Mouse (Mus musculus): ENCODE data around the gene Sp9. TPM values are rescaled to one million over a fixed set of nuclear protein-coding genes. Genes with fewer than 3 reads are reported as not detected.

Gene Sp9
- polyA plus RNA-seq, 1 experiment from 2014 or later, result not detected

DNA sequence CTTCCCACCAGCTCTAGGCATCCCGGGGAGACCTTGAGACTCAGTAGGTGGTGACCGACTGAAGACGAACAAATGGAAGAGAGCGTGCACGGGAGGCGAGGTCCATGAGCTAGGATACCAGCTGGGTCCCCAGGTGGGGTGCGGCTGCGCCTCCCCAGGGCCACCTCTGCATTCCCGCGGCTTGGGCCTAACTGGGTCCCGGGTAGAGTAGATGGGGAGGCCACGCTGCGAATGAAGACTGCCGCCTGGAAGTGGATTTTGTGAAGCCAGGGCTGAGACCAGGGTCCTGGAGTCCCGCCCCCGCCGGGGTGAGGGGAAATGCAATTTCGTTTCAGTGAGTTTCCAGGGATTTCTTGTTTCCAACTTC, 6.0 kb downstream of the Sp9 start:
- Histone ChIP-seq H3K9me3 (no peaks in the 10 kb centered on the region), H3K27ac (no peak overlapping the region), H3K36me3 (no peaks in the 10 kb centered on the region), H3K4me1 (peaks cover 47% of the 10 kb centered on the region), H3K27me3 (ENCODE audit: insufficient read depth, poor library complexity, severe bottlenecking) (peaks cover 87% of the 10 kb centered on the region), H3K4me3 (peak overlapping the region; percentile 47)
- under 1% methylated on average over 18 of the region's 18 CpGs for WGBS
- DNase-seq (ENCODE audit: low spot score), result peak; percentile 77

- Histone ChIP-seq H3K27me3 (ENCODE audit: insufficient read depth, poor library complexity, severe bottlenecking) (peaks cover 82% of the 10 kb centered on the region), H3K36me3 (no peaks in the 10 kb centered on the region), H3K4me1 (peaks cover 41% of the 10 kb centered on the region), H3K4me3 (peak overlapping the region; percentile 42), H3K27ac (no peak overlapping the region), H3K9me3 (no peaks in the 10 kb centered on the region)
- 2% methylated on average over 20 of the region's 20 CpGs for WGBS
- DNase-seq (ENCODE audit: low spot score), result peak; percentile 93
Observed at GRCm38 (mm10) chr2:73278131-73278854, 6.6 kb downstream of the Sp9 start.

DNA sequence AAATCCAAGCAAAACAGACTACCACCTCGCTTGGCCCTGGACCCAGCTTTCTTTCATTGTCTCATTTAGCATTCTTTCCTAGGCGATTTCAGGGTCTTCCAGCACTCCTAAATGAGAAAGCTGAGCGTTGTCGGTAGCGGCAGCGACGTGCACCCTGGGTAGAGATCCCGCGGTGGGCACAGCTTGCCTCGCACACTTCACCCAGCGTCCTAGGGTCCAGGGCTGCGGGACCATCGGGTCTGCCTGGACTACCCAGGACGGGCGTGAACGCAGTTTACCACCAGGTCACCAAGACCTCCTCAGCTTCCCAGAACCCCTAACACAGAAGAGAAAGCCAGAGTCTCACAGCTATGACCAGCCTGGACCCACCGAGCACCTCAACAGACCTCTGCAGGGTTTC, 7.1 kb downstream of the Sp9 start:
- Histone ChIP-seq H3K4me3 (peak overlapping the region; percentile 42), H3K36me3 (no peaks in the 10 kb centered on the region), H3K4me1 (peaks cover 36% of the 10 kb centered on the region), H3K9me3 (no peaks in the 10 kb centered on the region), H3K27me3 (ENCODE audit: insufficient read depth, poor library complexity, severe bottlenecking) (peaks cover 77% of the 10 kb centered on the region), H3K27ac (no peak overlapping the region)
- no peak for DNase-seq (ENCODE audit: low spot score)
- WGBS, result 1% methylated on average over 17 of the region's 17 CpGs

- no peaks in the 10 kb centered on the region for H3K9me3 ChIP-seq
- peak overlapping the region; percentile 42 for H3K4me3 ChIP-seq
- WGBS, result 2% methylated on average over 31 of the region's 31 CpGs
- DNase-seq (ENCODE audit: low spot score), result no peak
- peaks cover 30% of the 10 kb centered on the region for H3K4me1 ChIP-seq
- H3K36me3 ChIP-seq, result no peaks in the 10 kb centered on the region
- peaks cover 71% of the 10 kb centered on the region for H3K27me3 ChIP-seq (ENCODE audit: insufficient read depth, poor library complexity, severe bottlenecking)
- H3K27ac ChIP-seq, result no peak overlapping the region
Observed at GRCm38 (mm10) chr2:73279271-73280038, 7.7 kb downstream of the Sp9 start.

- H3K4me3 ChIP-seq, result peak overlapping the region; percentile 50
- H3K9me3 ChIP-seq, result no peaks in the 10 kb centered on the region
- 2% methylated on average over 33 of the region's 33 CpGs for WGBS
- peaks cover 66% of the 10 kb centered on the region for H3K27me3 ChIP-seq (ENCODE audit: insufficient read depth, poor library complexity, severe bottlenecking)
- peaks cover 26% of the 10 kb centered on the region for H3K4me1 ChIP-seq
- no peak overlapping the region for H3K27ac ChIP-seq
- no peak for DNase-seq (ENCODE audit: low spot score)
- H3K36me3 ChIP-seq, result no peaks in the 10 kb centered on the region
Observed at GRCm38 (mm10) chr2:73280356-73281047, 8.8 kb downstream of the Sp9 start.

- Histone ChIP-seq H3K4me3 (peak overlapping the region; percentile 50), H3K4me1 (peaks cover 26% of the 10 kb centered on the region), H3K9me3 (no peaks in the 10 kb centered on the region), H3K27ac (no peak overlapping the region), H3K27me3 (ENCODE audit: insufficient read depth, poor library complexity, severe bottlenecking) (peaks cover 61% of the 10 kb centered on the region), H3K36me3 (0 out of 2 replicates have a peak, but pooled peaks cover 1% of the 10 kb centered on the region)
- 7% methylated on average over 22 of the region's 22 CpGs for WGBS
- DNase-seq (ENCODE audit: low spot score), result no peak
Observed at GRCm38 (mm10) chr2:73281048-73281661, 9.4 kb downstream of the Sp9 start.

- no peaks in the 10 kb centered on the region for H3K9me3 ChIP-seq
- 0 out of 2 replicates have a peak, but pooled peaks cover 3% of the 10 kb centered on the region for H3K36me3 ChIP-seq
- no peak overlapping the region for H3K27ac ChIP-seq
- H3K4me1 ChIP-seq, result peaks cover 26% of the 10 kb centered on the region
- H3K27me3 ChIP-seq (ENCODE audit: insufficient read depth, poor library complexity, severe bottlenecking), result peaks cover 57% of the 10 kb centered on the region
- H3K4me3 ChIP-seq, result no peak overlapping the region
- no peak for DNase-seq (ENCODE audit: low spot score)
- 9% methylated on average over 7 of the region's 7 CpGs for WGBS
Observed at GRCm38 (mm10) chr2:73281707-73282106, 10.0 kb downstream of the Sp9 start.

GRCm38 (mm10) chr2:73285630-73286029, 13.9 kb downstream of the Sp9 start:
- Histone ChIP-seq H3K4me1 (peaks cover 7% of the 10 kb centered on the region), H3K27ac (no peak overlapping the region), H3K9me3 (no peaks in the 10 kb centered on the region), H3K27me3 (ENCODE audit: insufficient read depth, poor library complexity, severe bottlenecking) (peaks cover 22% of the 10 kb centered on the region), H3K36me3 (peaks cover 12% of the 10 kb centered on the region), H3K4me3 (no peak overlapping the region)
- 8% methylated on average over 2 of the region's 2 CpGs for WGBS
- no peak for DNase-seq (ENCODE audit: low spot score)

GRCm38 (mm10) chr2:73291130-73291529, 19.4 kb downstream of the Sp9 start:
- WGBS, result 83% methylated on average over 4 of the region's 4 CpGs
- Histone ChIP-seq H3K4me3 (no peak overlapping the region), H3K9me3 (no peaks in the 10 kb centered on the region), H3K27ac (no peak overlapping the region), H3K4me1 (no peaks in the 10 kb centered on the region), H3K36me3 (peaks cover 22% of the 10 kb centered on the region), H3K27me3 (ENCODE audit: insufficient read depth, poor library complexity, severe bottlenecking) (no peaks in the 10 kb centered on the region)
- DNase-seq (ENCODE audit: low spot score), result no peak

- Histone ChIP-seq H3K36me3 (peaks cover 26% of the 10 kb centered on the region), H3K4me3 (no peak overlapping the region), H3K27me3 (ENCODE audit: insufficient read depth, poor library complexity, severe bottlenecking) (no peaks in the 10 kb centered on the region), H3K9me3 (no peaks in the 10 kb centered on the region), H3K4me1 (no peaks in the 10 kb centered on the region), H3K27ac (no peak overlapping the region)
- DNase-seq (ENCODE audit: low spot score), result no peak
- 70% methylated on average over 7 of the region's 7 CpGs for WGBS
Observed at GRCm38 (mm10) chr2:73295023-73295422, 23.3 kb downstream of the Sp9 start.

- Histone ChIP-seq H3K27me3 (ENCODE audit: insufficient read depth, poor library complexity, severe bottlenecking) (no peaks in the 10 kb centered on the region), H3K9me3 (no peaks in the 10 kb centered on the region), H3K27ac (no peak overlapping the region), H3K36me3 (peaks cover 27% of the 10 kb centered on the region), H3K4me3 (no peak overlapping the region), H3K4me1 (no peaks in the 10 kb centered on the region)
- DNase-seq (ENCODE audit: low spot score), result no peak
- WGBS, result 74% methylated on average over 7 of the region's 7 CpGs
Observed at GRCm38 (mm10) chr2:73298154-73298553, 26.4 kb downstream of the Sp9 start.

GRCm38 (mm10) chr2:73298841-73299240, 27.1 kb downstream of the Sp9 start:
- Histone ChIP-seq H3K27ac (no peak overlapping the region), H3K4me1 (no peaks in the 10 kb centered on the region), H3K36me3 (peaks cover 28% of the 10 kb centered on the region), H3K4me3 (no peak overlapping the region), H3K9me3 (no peaks in the 10 kb centered on the region), H3K27me3 (ENCODE audit: insufficient read depth, poor library complexity, severe bottlenecking) (no peaks in the 10 kb centered on the region)
- 81% methylated on average over 3 of the region's 3 CpGs for WGBS
- DNase-seq (ENCODE audit: low spot score), result no peak

Data from heart, embryonic 10.5 days (tissue).